ENCODE assay signal across 13 mouse cellular contexts in the genomic region with DNA sequence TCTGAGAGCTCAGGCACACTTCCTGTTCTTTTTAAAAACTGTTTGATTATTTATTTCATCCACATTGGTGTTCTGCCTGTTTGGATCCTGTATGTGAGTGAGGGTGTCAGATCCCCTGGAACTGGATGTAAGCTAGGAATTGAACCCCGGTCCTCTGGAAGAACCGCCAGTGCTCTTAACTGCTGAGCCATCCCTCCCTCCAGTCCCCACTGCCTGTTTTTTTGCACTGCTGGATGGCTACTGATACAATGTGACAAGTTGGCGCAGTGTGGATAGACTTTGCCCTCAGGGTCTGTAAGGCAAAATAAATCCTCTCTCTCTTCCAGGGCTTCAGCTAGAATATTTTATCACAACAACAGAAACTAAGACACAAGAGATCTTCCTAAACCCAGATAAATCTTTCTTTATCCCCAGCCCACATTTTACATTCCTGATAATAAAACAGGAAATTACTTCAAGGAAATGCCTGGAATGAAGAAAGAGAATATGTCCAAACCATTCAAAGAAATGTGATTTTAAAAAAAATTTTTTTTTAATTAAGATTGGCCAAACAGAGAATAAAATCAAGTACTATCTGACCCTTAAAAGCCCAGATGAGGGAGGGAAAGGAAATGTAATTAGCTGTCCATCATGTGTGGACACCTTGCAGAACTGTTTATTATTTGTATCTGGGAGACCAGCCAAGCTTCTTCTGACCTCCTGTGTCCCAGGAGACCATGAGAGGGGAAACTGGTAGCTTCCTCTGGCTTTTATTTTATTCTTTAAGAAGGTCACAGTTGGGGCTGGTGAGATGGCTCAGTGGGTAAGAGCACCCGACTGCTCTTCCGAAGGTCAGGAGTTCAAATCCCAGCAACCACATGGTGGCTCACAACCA. TPM values are rescaled to one million over a fixed set of nuclear protein-coding genes. Genes with fewer than 3 reads are reported as not detected.
DNase-seq lines count a peak whose midpoint lies in the region; ATAC-seq and TF ChIP-seq lines count a peak whose summit lies in the region.
"Had no signal": no experiment of that assay in that cellular context is flagged by ENCODE, and none has a peak within 500 bp of the region (broad histone marks: within the 10 kb centered on the region; RNA-seq: fewer than 3 reads in every experiment).

No protein-coding gene starts in this region.

- no peak overlapping the region for H3K4me3 ChIP-seq in heart, embryonic 15.5 days
- no peak overlapping the region for H3K4me3 ChIP-seq in CH12.LX (replicated peaks in 1 of 3; ENCODE audit: low read depth in 2 of 3, low read length in 2 of 3, poor library complexity in 1 of 3)
- H3K4me3 ChIP-seq in intestine, postnatal 0 days (ENCODE audit: low read depth, low read length): no peak overlapping the region
- H3K4me3 ChIP-seq in lung, embryonic 16.5 days (ENCODE audit: low read length): no peak overlapping the region
- H3K4me3 ChIP-seq: embryonic facial prominence, embryonic 10.5 days; myocyte had no signal

- H3K4me1 ChIP-seq in heart, embryonic 15.5 days (replicated peaks): peaks cover 5% of the 10 kb centered on the region
- peaks cover 0 to 13% of the 10 kb centered on the region in 2 experiments; a peak in 2 of 4 replicates for H3K4me1 ChIP-seq in CH12.LX (ENCODE audit: control insufficient read depth in 1 of 2, insufficient read depth in 2 of 2)
- H3K4me1 ChIP-seq in intestine, postnatal 0 days (replicated peaks; ENCODE audit: control insufficient read depth, insufficient read depth, low read length): no peaks in the 10 kb centered on the region
- H3K4me1 ChIP-seq in lung, embryonic 16.5 days (replicated peaks; ENCODE audit: control insufficient read depth, insufficient read depth, low read length): 0 out of 2 replicates have a peak, but pooled peaks cover 3% of the 10 kb centered on the region

- ATAC-seq in heart, embryonic 15.5 days (replicated peaks; ENCODE audit: insufficient number of reproducible peaks, insufficient read depth, low FRiP score, low read depth): no peak
- ATAC-seq in intestine, postnatal 0 days: 0 out of 2 replicates have a peak, but pooled peaks have one; percentile 9
- ATAC-seq in lung, embryonic 16.5 days (ENCODE audit: low read depth): peak; percentile 64
- no peak for ATAC-seq in frontal cortex, adult (ENCODE audit: low TSS enrichment)

- no peak for TF ChIP-seq EP300 in CH12.LX (IDR thresholded peaks at IDR 0.05; ENCODE audit: low read length)

- 0 out of 4 replicates have a peak, but pooled peaks of 1 of the 2 experiments have one; percentile 22 for TF ChIP-seq CTCF in CH12.LX (conservative IDR thresholded peaks at IDR 0.05 in 1 of 2, IDR thresholded peaks at IDR 0.05 in 1 of 2; ENCODE audit: low read depth in 2 of 2, low read length in 2 of 2)
- TF ChIP-seq CTCF in intestine, postnatal 0 days (IDR thresholded peaks at IDR 0.05; ENCODE audit: low read depth): no peak

- no peak overlapping the region for H3K9ac ChIP-seq in heart, embryonic 15.5 days
- no peak overlapping the region for H3K9ac ChIP-seq in CH12.LX (ENCODE audit: insufficient read depth, low read depth)
- no peak overlapping the region for H3K9ac ChIP-seq in intestine, postnatal 0 days (ENCODE audit: low read depth, low read length)
- H3K9ac ChIP-seq in lung, embryonic 16.5 days (ENCODE audit: low read length): no peak overlapping the region

- WGBS in heart, embryonic 15.5 days: 74% methylated on average over 5 of the region's 5 CpGs
- 79% methylated on average over 5 of the region's 5 CpGs for WGBS in intestine, postnatal 0 days
- 62% methylated on average over 5 of the region's 5 CpGs for WGBS in lung, embryonic 16.5 days

- no peaks in the 10 kb centered on the region for H3K79me2 ChIP-seq in CH12.LX (replicated peaks; ENCODE audit: control insufficient read depth, extremely low read depth, insufficient read depth, poor library complexity, severe bottlenecking)

- no peak for DNase-seq in heart, postnatal 4 days
- DNase-seq in CH12.LX (ENCODE audit: extremely low read depth): no peak
- no peak for DNase-seq in embryo, embryonic 11 days
- DNase-seq in left cerebral cortex, postnatal 4 days: no peak
- DNase-seq: gastrocnemius, postnatal 36 days; thymus, postnatal 36 days had no signal

- no peaks in the 10 kb centered on the region for H3K9me3 ChIP-seq in heart, embryonic 15.5 days (replicated peaks)
- H3K9me3 ChIP-seq in CH12.LX (replicated peaks; ENCODE audit: low read length): no peaks in the 10 kb centered on the region
- H3K9me3 ChIP-seq in intestine, postnatal 0 days (ENCODE audit: control insufficient read depth): no peaks in the 10 kb centered on the region
- no peaks in the 10 kb centered on the region for H3K9me3 ChIP-seq in lung, embryonic 16.5 days (ENCODE audit: control insufficient read depth, low read length)
- H3K9me3 ChIP-seq: embryonic facial prominence, embryonic 10.5 days had no signal

- no peaks in the 10 kb centered on the region for H3K36me3 ChIP-seq in heart, embryonic 15.5 days
- no peaks in the 10 kb centered on the region for H3K36me3 ChIP-seq in CH12.LX (replicated peaks in 1 of 2; ENCODE audit: control insufficient read depth in 1 of 2, insufficient read depth in 1 of 2, low read length in 1 of 2)
- H3K36me3 ChIP-seq in intestine, postnatal 0 days (ENCODE audit: control insufficient read depth, insufficient read depth): no peaks in the 10 kb centered on the region
- H3K36me3 ChIP-seq in lung, embryonic 16.5 days (ENCODE audit: control insufficient read depth, insufficient read depth, low read length): no peaks in the 10 kb centered on the region
- H3K36me3 ChIP-seq: embryonic facial prominence, embryonic 10.5 days had no signal

- no peak overlapping the region for H3K4me2 ChIP-seq in heart, embryonic 15.5 days
- no peak overlapping the region for H3K4me2 ChIP-seq in CH12.LX (ENCODE audit: insufficient read depth, low read depth, poor library complexity, severe bottlenecking)
- H3K4me2 ChIP-seq in intestine, postnatal 0 days (replicated peaks; ENCODE audit: low read depth): no peak overlapping the region
- H3K4me2 ChIP-seq in lung, embryonic 16.5 days (ENCODE audit: low read depth, low read length): no peak overlapping the region

- intact Hi-C loops in left cerebral cortex, postnatal 4 days (cut with DNase I): no loop called here

- H3K27ac ChIP-seq in heart, embryonic 15.5 days: peak overlapping the region; percentile 17; the same call in 1 of the 2 replicates
- no peak overlapping the region for H3K27ac ChIP-seq in CH12.LX (ENCODE audit: insufficient read depth, low read depth)
- no peak overlapping the region for H3K27ac ChIP-seq in intestine, postnatal 0 days (ENCODE audit: low read depth, low read length)
- H3K27ac ChIP-seq in lung, embryonic 16.5 days (ENCODE audit: low read length): no peak overlapping the region
- H3K27ac ChIP-seq: embryonic facial prominence, embryonic 10.5 days had no signal

- TF ChIP-seq RAD21 in CH12.LX (IDR thresholded peaks at IDR 0.05; ENCODE audit: low read depth, low read length): no peak

- no peak for TF ChIP-seq POLR2A in CH12.LX (IDR thresholded peaks at IDR 0.05; ENCODE audit: low read depth, low read length)

- H3K27me3 ChIP-seq in heart, embryonic 15.5 days: no peaks in the 10 kb centered on the region
- no peaks in the 10 kb centered on the region for H3K27me3 ChIP-seq in CH12.LX (replicated peaks)
- no peaks in the 10 kb centered on the region for H3K27me3 ChIP-seq in intestine, postnatal 0 days (replicated peaks; ENCODE audit: control insufficient read depth, insufficient read depth, low read length)
- no peaks in the 10 kb centered on the region for H3K27me3 ChIP-seq in lung, embryonic 16.5 days (ENCODE audit: control insufficient read depth, insufficient read depth, low read depth, low read length)

- dilution Hi-C loops in CH12.LX (cut with MboI; ENCODE audit: extremely low pct_ligation_motif_present, extremely low pct_unique_long_range_greater_than_20kb, low sequenced_read_pairs): no loop called here

- in situ Hi-C loops in CH12.LX (cut with MboI; ENCODE audit: low pct_ligation_motif_present, low pct_unique_long_range_greater_than_20kb, low sequenced_read_pairs): loop anchor here (5.0 kb wide), 1 partner anchor 32 kb away; no protein-coding TSS in a partner anchor

RNA-seq across cellular contexts. Expression of a gene that starts 16.5 kb away (rescaled TPM):
- 6.9 and 9.5 TPM in 2 replicates for polyA plus RNA-seq in heart, embryonic 15.5 days (2015; fragmentation: Nextera tagmentation; extraction: Ambion mirVana)
- under 1 TPM; 0.45 to 0.95 TPM for total RNA-seq in heart, postnatal 4 days (2021)
- total RNA-seq in CH12.LX (2012; rRNA removed) (not detected in 2 replicates), CH12.LX (2014; rRNA removed) (not detected in 2 replicates)
- 0.23 TPM in 1 of 2 replicates, not detected in the other for polyA plus RNA-seq in CH12.LX (2012; ENCODE audit: insufficient read length, low read depth)
- 0.41 and 0.59 TPM in 2 replicates for polyA plus RNA-seq in intestine, postnatal 0 days (2015; fragmentation: Nextera tagmentation; extraction: Ambion mirVana)
- 1.2 and 1.9 TPM in 2 replicates for polyA plus RNA-seq in lung, embryonic 16.5 days (2015; fragmentation: Nextera tagmentation; extraction: Ambion mirVana)
- total RNA-seq in left cerebral cortex, postnatal 4 days (2021): not detected
- total RNA-seq: left cerebral cortex, adult 18-20 months had no signal

RNA-seq across cellular contexts. Expression of a gene that starts 28.8 kb away (rescaled TPM):
- 1,150 and 1,902 TPM in 2 replicates for polyA plus RNA-seq in heart, embryonic 15.5 days (2015; fragmentation: Nextera tagmentation; extraction: Ambion mirVana)
- total RNA-seq in heart, postnatal 4 days (2021): 1,000 to 10,000 TPM; 1,091 to 1,121 TPM
- total RNA-seq in CH12.LX (2012; rRNA removed) (213 and 233 TPM in 2 replicates), CH12.LX (2014; rRNA removed) (206 and 234 TPM in 2 replicates)
- polyA plus RNA-seq in CH12.LX (2012; ENCODE audit: insufficient read length, low read depth): 109 and 159 TPM in 2 replicates
- polyA plus RNA-seq in intestine, postnatal 0 days (2015; fragmentation: Nextera tagmentation; extraction: Ambion mirVana): 1,384 and 1,395 TPM in 2 replicates
- polyA plus RNA-seq in lung, embryonic 16.5 days (2015; fragmentation: Nextera tagmentation; extraction: Ambion mirVana): 677 and 741 TPM in 2 replicates
- total RNA-seq in left cerebral cortex, postnatal 4 days (2021): 100 to 1,000 TPM; 211 to 236 TPM

RNA-seq across cellular contexts. Expression of a gene that starts 34.9 kb away (rescaled TPM):
- 36.5 and 42.5 TPM in 2 replicates for polyA plus RNA-seq in heart, embryonic 15.5 days (2015; fragmentation: Nextera tagmentation; extraction: Ambion mirVana)
- 10 to 100 TPM; 62.3 to 65.8 TPM for total RNA-seq in heart, postnatal 4 days (2021)
- total RNA-seq in CH12.LX (2012; rRNA removed) (27.6 and 34.1 TPM in 2 replicates), CH12.LX (2014; rRNA removed) (59.0 and 59.9 TPM in 2 replicates)
- polyA plus RNA-seq in CH12.LX (2012; ENCODE audit: insufficient read length, low read depth): 85.8 and 95.3 TPM in 2 replicates
- 14.4 and 16.3 TPM in 2 replicates for polyA plus RNA-seq in intestine, postnatal 0 days (2015; fragmentation: Nextera tagmentation; extraction: Ambion mirVana)
- 30.0 and 32.2 TPM in 2 replicates for polyA plus RNA-seq in lung, embryonic 16.5 days (2015; fragmentation: Nextera tagmentation; extraction: Ambion mirVana)
- 10 to 100 TPM; 72.5 to 75.8 TPM for total RNA-seq in left cerebral cortex, postnatal 4 days (2021)

RNA-seq across cellular contexts. Expression of a gene that starts 39.6 kb away (rescaled TPM):
- polyA plus RNA-seq in heart, embryonic 15.5 days (2015; fragmentation: Nextera tagmentation; extraction: Ambion mirVana): 51.3 and 55.4 TPM in 2 replicates
- 10 to 100 TPM; 89.9 to 99.9 TPM for total RNA-seq in heart, postnatal 4 days (2021)
- total RNA-seq in CH12.LX (2012; rRNA removed) (30.5 and 31.2 TPM in 2 replicates), CH12.LX (2014; rRNA removed) (41.2 and 42.8 TPM in 2 replicates)
- polyA plus RNA-seq in CH12.LX (2012; ENCODE audit: insufficient read length, low read depth): 30.1 and 32.2 TPM in 2 replicates
- polyA plus RNA-seq in intestine, postnatal 0 days (2015; fragmentation: Nextera tagmentation; extraction: Ambion mirVana): 38.6 and 40.7 TPM in 2 replicates
- polyA plus RNA-seq in lung, embryonic 16.5 days (2015; fragmentation: Nextera tagmentation; extraction: Ambion mirVana): 68.4 and 74.5 TPM in 2 replicates
- total RNA-seq in left cerebral cortex, postnatal 4 days (2021): 10 to 100 TPM; 37.1 to 42.6 TPM

Comparison
In these comparisons a context has a peak if more than half of its experiments do, and no peak if none do; other contexts are left out.
1. ATAC-seq: peak in intestine, postnatal 0 days (single experiment) and lung, embryonic 16.5 days (single experiment); none in heart, embryonic 15.5 days (single experiment) and frontal cortex, adult (single experiment).